Mouse (Mus musculus) brain, embryonic 14.5 days (tissue): ENCODE data around the gene Ier5.

Experiments
- CTCF ChIP-seq: fragments of 200-500 bp; IDR thresholded peaks from 2 replicates; pipeline ENCODE4 v1.5.1; 2012; ENCODE audit warnings: inconsistent platforms, mild to moderate bottlenecking, moderate library complexity, borderline replicate concordance; ENCODE audit not compliant: insufficient read depth, insufficient read length; ENCODE audit errors: extremely low read depth
- POLR2A ChIP-seq: fragments of 200-500 bp; IDR thresholded peaks from 2 replicates; pipeline ENCODE4 v1.6.1; 2012; ENCODE audit warnings: mild to moderate bottlenecking, inconsistent platforms, borderline replicate concordance; ENCODE audit not compliant: poor library complexity, insufficient read depth, insufficient read length, severe bottlenecking; ENCODE audit errors: extremely low read depth

DNA sequence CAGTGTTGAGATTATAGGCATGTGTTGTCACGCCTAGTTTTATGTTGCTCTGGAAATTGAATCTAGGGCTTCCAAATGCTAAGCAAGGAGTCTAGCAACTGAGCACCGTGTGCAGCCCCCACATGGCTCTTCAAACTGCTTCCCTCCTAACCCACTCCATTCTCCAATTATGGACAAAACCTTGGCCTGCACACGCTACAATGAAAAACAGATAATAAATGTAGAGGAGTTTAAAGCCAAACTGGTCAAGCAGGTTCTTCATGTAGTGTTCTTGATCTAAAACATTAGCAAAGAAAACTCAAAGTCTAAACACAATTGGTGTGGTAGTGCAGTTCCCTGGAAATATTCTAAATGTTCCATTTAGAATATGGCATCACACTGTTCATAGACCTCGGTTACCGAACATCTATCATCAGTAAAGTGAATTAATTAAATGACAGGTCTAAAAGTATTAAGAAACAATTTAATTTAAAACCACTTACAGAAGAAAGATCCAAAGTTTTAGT lies 28.0 kb upstream of the Ier5 start:
- no peak for TF ChIP-seq CTCF
- TF ChIP-seq POLR2A: no peak
